Mouse (Mus musculus) adrenal gland, postnatal 4 days (tissue): ENCODE data around the gene Gm32687. TPM values are rescaled to one million over a fixed set of nuclear protein-coding genes. Genes with fewer than 3 reads are reported as not detected.
"Not testable (repeated sequence)": the region's sequence is repeated elsewhere in the genome, so short reads cannot be mapped to it uniquely, and the experiment has no call there.

ENCODE experiments used
- DNase-seq, 2 experiments: peaks; one replicate each; pipeline ENCODE4 v3.0.0; 2021 to 2022; ENCODE audit warnings: low spot score in 2 of 2, mixed read lengths in 2 of 2
- long read RNA-seq, 2 experiments: library from polyadenylated mRNA; stranded (forward); transcript quantifications; one replicate each; pipeline ENCODE4 v2.0.0; 2021
- total RNA-seq, 2 experiments: library from RNA; stranded (reverse); gene quantifications; 2 replicates each; pipeline ENCODE4 v1.2.3; 2021

Gene Gm32687
- 1 to 10 TPM; 4.6 to 5.9 TPM for total RNA-seq
- long read RNA-seq, experiment 1, partial matches to known transcripts, result 0 of 3 reads
- long read RNA-seq, experiment 1, other reads (novel, unspliced or antisense), result 1 of 3 reads
- long read RNA-seq, experiment 2, partial matches to known transcripts, result 0 of 4 reads
- long read RNA-seq, experiment 2, other reads (novel, unspliced or antisense), result 3 of 4 reads

GRCm38 (mm10) chr10:81863409-81864407, at the start of gene Gm32687:
Gene Gm32687 (plus strand): TSS chr10:81863934.
- DNase-seq, result not testable (repeated sequence)

DNA sequence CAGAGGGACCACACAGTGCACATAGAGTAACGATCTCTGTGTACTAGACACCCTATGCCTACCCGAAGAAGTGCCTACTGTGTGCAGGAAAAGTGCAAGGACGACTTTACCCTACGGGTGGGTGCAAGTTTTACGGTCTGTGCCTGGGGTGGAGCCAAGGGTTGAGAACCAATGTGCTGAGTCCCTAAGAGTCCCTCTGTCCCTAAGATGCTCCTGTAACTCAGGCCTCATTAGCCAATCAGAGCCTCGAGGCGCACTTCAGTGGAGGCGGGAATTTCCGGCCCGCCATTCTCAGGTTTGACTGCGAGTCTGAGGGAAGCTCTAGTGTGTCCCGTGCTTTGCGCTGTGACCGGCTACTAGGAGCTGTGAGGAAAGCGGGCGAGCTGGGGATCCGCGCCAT, 17.5 kb upstream of the Gm32687 start:
- DNase-seq, result not testable (repeated sequence)

DNA sequence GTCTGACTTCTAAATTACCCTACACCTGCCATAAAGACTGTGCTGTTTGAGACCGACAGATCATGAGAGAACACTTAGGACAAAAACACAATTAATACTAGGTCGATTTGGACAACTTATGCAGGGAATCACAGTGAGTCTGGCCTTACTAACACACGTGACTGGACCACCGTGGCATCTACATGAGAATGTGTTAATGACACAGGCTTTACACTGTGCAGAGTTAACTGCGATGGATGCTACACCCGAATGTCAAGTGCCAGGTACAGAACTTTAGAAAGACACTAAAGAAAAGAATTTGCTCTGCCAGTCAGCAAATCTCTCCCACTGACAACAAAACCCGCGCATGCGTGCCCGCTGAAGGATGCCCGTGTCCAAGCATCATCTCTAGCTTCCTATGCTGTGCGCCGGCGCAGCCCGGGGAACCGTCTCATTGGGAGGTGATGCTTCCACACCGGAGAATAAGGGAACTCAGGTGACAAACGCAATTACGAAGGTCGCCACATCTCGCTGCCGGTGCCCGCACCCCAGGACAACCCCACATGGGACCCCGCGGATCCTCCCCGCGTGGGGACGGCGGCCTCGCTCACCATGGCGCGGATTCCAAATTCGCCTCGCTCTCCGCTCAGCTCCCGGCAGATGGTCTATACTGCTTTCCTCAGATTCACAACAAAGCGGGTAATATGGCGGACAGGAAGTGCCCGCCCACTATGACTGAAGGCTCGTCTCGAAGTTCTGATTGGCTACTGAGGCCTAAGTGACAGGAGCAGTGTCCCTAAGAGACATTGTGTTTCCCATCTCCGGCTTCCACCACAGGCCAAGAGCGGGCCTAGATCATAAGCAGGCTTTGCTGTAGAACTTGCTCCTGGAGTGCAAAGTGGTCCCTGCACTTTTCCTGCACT, 66.4 kb downstream of the Gm32687 start, which contains the start of gene Zfp781:
Gene Zfp781, minus strand, starts transcription at position 639 of the 902 bp plus-strand sequence.
- not testable (repeated sequence) for DNase-seq

Other genes with a start within 250 kb of the Gm32687 start
- gene Sirt6, start 236.1 kb upstream of the Gm32687 start, total RNA-seq, result 10 to 100 TPM; 40.1 to 40.7 TPM
- 10 to 100 TPM; 38.7 to 50.5 TPM for gene Ankrd24, start 235.4 kb upstream of the Gm32687 start, total RNA-seq
- gene Gm10778, start 214.9 kb upstream of the Gm32687 start, total RNA-seq, result 1 to 10 TPM; 3.0 to 3.9 TPM
- gene Zfp433, start 159.1 kb upstream of the Gm32687 start, total RNA-seq, result 10 to 100 TPM in 1 of 2 experiments, 1 to 10 TPM in 1; 8.7 to 14.6 TPM
- gene Gm3055, start 92.8 kb upstream of the Gm32687 start, total RNA-seq, result 1 to 10 TPM; 4.8 to 7.5 TPM
- 1 to 10 TPM; 3.0 to 4.7 TPM for gene Gm4767, start 51.7 kb upstream of the Gm32687 start, total RNA-seq
- gene Zfp781, start 66.5 kb downstream of the Gm32687 start, total RNA-seq, result 1 to 10 TPM; 3.3 to 3.6 TPM
- gene Zfp873, start 184.2 kb downstream of the Gm32687 start, total RNA-seq, result 10 to 100 TPM; 14.6 to 15.5 TPM
- gene BC024063, start 219.4 kb downstream of the Gm32687 start, total RNA-seq, result 1 to 10 TPM; 4.7 to 6.0 TPM